Mouse (Mus musculus) embryonic fibroblast, embryonic 13.5 days (primary cell): Measurements from ENCODE around the gene Stk11ip.

Experiments used
- CTCF ChIP-seq: IDR thresholded peaks from 2 replicates; pipeline ENCODE4 v1.5.1; 2011; ENCODE audit warnings: mild to moderate bottlenecking, control low read depth, low read length, moderate library complexity, borderline replicate concordance; ENCODE audit not compliant: insufficient read depth
- POLR2A ChIP-seq: IDR thresholded peaks from 2 replicates; pipeline ENCODE4 v1.6.1; 2011; ENCODE audit warnings: low read depth, mild to moderate bottlenecking, control low read depth, low read length, moderate library complexity

DNA sequence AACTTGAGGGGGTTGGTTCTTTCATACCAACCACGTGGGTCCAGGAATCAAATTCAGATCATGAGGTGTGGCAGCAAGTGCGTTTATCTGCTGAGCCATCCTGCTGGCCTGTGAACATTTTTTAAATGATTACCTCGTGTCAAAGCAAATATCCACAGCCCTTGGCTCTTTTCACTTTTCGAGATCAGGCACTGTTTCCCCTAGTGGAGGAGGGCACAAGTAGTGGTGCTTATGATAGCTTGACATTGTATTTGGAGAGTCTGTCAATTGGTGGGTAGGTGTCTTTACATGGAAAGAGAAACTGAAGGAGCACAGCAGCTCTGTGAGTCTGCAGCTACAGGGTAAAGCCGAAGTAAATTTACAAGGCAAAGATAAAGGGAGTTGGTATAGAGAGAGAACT lies 43.6 kb downstream of the Stk11ip start:
- no peak for TF ChIP-seq CTCF
- no peak for TF ChIP-seq POLR2A
